Mouse (Mus musculus): ENCODE results near the gene Hecw2. TPM values are rescaled to one million over a fixed set of nuclear protein-coding genes. Genes with fewer than 3 reads are reported as not detected.

Gene Hecw2
- polyA plus RNA-seq, 1 experiment from 2014 or later = 0.22 TPM

- H3K79me2 ChIP-seq (ENCODE audit: inconsistent target) = no peaks in the 10 kb centered on the region
- H3K27ac ChIP-seq = no peak overlapping the region
- 94% methylated on average over 3 of the region's 3 CpGs for WGBS (ENCODE audit: missing documents)
- H3K4me3 ChIP-seq (ENCODE audit: inconsistent target) = no peak overlapping the region
- no peaks in the 10 kb centered on the region for H3K36me3 ChIP-seq (ENCODE audit: inconsistent target)
Measured at GRCm38 (mm10) chr1:53864046-53864445, 330.9 kb downstream of the Hecw2 start.

DNA sequence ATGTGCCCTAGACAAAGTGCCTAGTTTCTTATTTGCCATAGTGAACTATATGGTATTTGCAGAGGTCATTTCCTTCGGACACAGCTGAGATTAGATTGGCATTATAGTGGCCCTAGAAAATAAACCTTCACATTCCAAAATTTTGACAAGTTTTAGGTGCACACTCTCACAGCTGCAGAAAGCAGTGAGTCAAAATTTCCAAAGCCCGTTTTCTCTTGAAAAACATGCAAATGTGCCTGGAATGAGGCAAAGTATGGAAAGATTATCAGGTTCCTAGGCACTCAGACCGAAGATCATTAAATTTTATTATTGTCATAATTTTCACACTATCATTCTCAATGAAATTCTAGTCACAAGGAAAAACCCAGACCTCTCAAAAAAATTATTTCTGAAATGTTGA, 334.4 kb downstream of the Hecw2 start:
- WGBS (ENCODE audit: missing documents) = 100% methylated on average over 3 of the region's 3 CpGs
- Histone ChIP-seq H3K79me2 (ENCODE audit: inconsistent target) (no peaks in the 10 kb centered on the region), H3K27ac (no peak overlapping the region), H3K36me3 (ENCODE audit: inconsistent target) (no peaks in the 10 kb centered on the region), H3K4me3 (ENCODE audit: inconsistent target) (no peak overlapping the region)

DNA sequence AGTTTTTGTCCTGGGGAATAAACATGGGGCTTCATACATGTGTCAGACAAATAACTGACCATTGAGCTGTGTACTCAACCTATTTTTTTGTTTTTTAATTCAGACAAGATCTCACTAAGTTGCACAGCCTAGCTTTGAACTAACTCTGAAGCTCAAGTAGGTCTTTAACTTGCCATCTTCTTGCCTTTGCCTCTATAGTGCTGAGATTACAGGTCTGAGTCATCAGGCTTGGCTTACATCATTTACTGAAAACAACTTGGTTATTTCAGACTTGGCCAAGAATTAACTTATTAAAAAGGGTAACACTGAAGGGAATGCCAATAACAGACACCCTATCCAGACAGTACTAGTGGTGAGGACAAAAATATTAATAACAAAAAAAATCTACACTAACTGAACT, 335.8 kb downstream of the Hecw2 start:
- H3K27ac ChIP-seq = no peak overlapping the region
- no peaks in the 10 kb centered on the region for H3K36me3 ChIP-seq (ENCODE audit: inconsistent target)
- H3K4me3 ChIP-seq (ENCODE audit: inconsistent target) = no peak overlapping the region
- H3K79me2 ChIP-seq (ENCODE audit: inconsistent target) = no peaks in the 10 kb centered on the region

DNA sequence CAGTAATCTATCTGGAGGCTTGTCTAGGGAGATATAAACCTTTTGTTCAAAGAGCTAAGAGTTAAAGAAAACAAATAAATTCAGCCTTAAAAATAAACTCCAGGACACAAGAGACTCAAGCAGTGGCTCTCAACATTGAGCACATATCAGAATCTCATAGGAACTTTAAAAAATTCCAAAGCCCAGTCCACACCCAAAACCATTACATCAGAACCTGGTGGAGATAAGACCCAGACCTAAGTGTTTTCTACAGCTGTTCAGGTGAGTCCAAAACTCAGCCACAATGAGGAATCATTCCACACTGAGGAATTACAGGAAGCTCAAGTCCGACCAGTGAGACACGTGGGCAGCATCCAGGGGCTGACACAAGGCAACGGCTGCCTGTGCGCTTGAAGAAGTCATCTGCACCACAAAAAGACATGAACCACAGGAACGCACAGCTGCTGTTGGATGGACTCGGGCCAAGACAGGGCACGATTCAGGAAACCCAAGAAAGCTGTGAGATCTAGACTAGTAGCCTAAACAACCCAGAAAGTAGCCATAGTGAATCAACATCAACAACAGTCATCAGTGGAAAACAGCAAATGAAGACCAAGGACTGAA, 338.4 kb downstream of the Hecw2 start:
- peak overlapping the region; percentile 63 for H3K27ac ChIP-seq
- H3K79me2 ChIP-seq (ENCODE audit: inconsistent target) = no peaks in the 10 kb centered on the region
- 21% methylated on average over 7 of the region's 7 CpGs for WGBS (ENCODE audit: missing documents)
- H3K4me3 ChIP-seq (ENCODE audit: inconsistent target) = no peak overlapping the region
- H3K36me3 ChIP-seq (ENCODE audit: inconsistent target) = no peaks in the 10 kb centered on the region

DNA sequence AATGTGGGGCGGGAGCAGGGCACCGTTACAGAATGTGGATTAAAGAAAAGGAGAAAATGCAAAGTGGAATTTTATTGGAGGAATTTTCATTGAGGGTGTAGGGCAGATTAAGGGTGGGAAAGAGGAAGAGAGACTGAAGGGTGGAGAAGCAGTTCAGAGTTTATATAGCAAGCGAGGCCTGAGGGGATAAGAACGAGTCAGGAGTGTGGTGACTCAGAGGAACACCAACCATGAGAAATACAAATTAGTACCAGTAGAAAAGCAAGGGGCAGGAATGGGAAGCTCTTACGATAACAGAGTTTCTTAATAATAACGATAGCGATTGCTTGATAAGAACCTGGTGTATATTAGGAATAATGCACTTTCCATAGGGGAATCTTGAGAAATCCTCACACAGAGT, 339.2 kb downstream of the Hecw2 start:
- Histone ChIP-seq H3K36me3 (ENCODE audit: inconsistent target) (no peaks in the 10 kb centered on the region), H3K27ac (peak overlapping the region; percentile 63)
- 25% methylated on average over 7 of the region's 7 CpGs for WGBS (ENCODE audit: missing documents)

GRCm38 (mm10) chr1:53852086-53852610, 342.8 kb downstream of the Hecw2 start:
- Histone ChIP-seq H3K36me3 (ENCODE audit: inconsistent target) (no peaks in the 10 kb centered on the region), H3K79me2 (ENCODE audit: inconsistent target) (no peaks in the 10 kb centered on the region), H3K4me3 (ENCODE audit: inconsistent target) (no peak overlapping the region), H3K27ac (peak overlapping the region; percentile 94)
- 97% methylated on average over 3 of the region's 3 CpGs for WGBS (ENCODE audit: missing documents)

More for the DNA sequence above, 339.2 kb downstream of the Hecw2 start:
- no peaks in the 10 kb centered on the region for H3K79me2 ChIP-seq (ENCODE audit: inconsistent target)
- no peak overlapping the region for H3K4me3 ChIP-seq (ENCODE audit: inconsistent target)

DNA sequence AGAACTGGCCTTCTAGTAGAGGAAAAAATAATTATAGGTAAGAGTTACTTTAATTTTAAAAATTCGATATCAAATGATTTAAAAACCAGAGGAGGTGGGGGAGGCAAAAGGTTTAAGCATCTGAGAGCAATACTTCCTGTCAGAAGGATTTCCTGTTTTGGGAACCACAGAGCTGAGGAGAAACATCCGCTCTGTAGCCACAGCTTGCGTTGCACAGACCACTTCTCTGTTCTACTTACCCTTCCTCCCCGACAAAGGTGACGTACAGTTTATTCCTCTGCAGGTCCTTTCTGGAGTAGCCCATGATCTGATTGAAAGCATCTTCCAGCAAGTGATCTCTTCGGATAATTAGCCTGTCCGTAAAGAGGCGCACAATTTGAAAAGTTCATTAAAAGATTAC, 343.6 kb downstream of the Hecw2 start:
- H3K36me3 ChIP-seq (ENCODE audit: inconsistent target) = no peaks in the 10 kb centered on the region
- H3K27ac ChIP-seq = peak overlapping the region; percentile 94
- WGBS (ENCODE audit: missing documents) = 0% methylated on average over 8 of the region's 8 CpGs
- no peaks in the 10 kb centered on the region for H3K79me2 ChIP-seq (ENCODE audit: inconsistent target)
- no peak overlapping the region for H3K4me3 ChIP-seq (ENCODE audit: inconsistent target)

GRCm38 (mm10) chr1:53850891-53851290, 344.1 kb downstream of the Hecw2 start:
- no peak overlapping the region for H3K4me3 ChIP-seq (ENCODE audit: inconsistent target)
- no peaks in the 10 kb centered on the region for H3K36me3 ChIP-seq (ENCODE audit: inconsistent target)
- 6% methylated on average over 6 of the region's 6 CpGs for WGBS (ENCODE audit: missing documents)
- peak overlapping the region; percentile 94 for H3K27ac ChIP-seq
- H3K79me2 ChIP-seq (ENCODE audit: inconsistent target) = no peaks in the 10 kb centered on the region

DNA sequence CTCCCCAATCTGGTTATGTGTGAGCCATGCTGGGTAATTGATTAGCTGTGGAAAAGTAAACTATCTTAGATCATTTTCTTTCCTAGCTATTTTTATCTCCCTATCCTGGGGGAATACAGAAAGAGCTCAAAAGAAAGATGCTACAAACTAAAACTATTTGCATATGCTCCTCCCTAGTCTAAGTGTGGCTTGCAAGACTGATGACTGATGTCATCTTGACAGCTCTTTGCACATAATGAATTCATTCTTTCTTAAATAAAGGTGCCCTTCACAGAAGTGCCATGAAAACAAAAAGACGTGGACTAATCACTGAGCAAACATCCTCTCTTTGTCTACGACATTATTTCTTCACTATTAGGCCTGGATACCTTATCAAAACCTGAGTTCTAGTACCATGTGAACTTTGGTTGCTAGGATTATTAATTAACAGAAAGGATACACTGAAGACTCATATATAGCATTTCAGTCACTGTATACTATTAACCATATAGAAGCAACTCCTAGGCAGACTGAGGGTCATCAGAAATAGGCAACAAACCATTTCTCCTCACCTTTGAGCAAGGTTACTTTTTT, 348.2 kb downstream of the Hecw2 start:
- H3K27ac ChIP-seq = no peak overlapping the region
- 100% methylated on average over 2 of the region's 2 CpGs for WGBS (ENCODE audit: missing documents)
- H3K79me2 ChIP-seq (ENCODE audit: inconsistent target) = no peaks in the 10 kb centered on the region
- H3K36me3 ChIP-seq (ENCODE audit: inconsistent target) = no peaks in the 10 kb centered on the region
- no peak overlapping the region for H3K4me3 ChIP-seq (ENCODE audit: inconsistent target)

GRCm38 (mm10) chr1:53845854-53846253, 349.1 kb downstream of the Hecw2 start:
- WGBS (ENCODE audit: missing documents) = 38% methylated on average over 8 of the region's 8 CpGs
- no peaks in the 10 kb centered on the region for H3K36me3 ChIP-seq (ENCODE audit: inconsistent target)
- no peak overlapping the region for H3K27ac ChIP-seq
- H3K79me2 ChIP-seq (ENCODE audit: inconsistent target) = no peaks in the 10 kb centered on the region
- H3K4me3 ChIP-seq (ENCODE audit: inconsistent target) = no peak overlapping the region

DNA sequence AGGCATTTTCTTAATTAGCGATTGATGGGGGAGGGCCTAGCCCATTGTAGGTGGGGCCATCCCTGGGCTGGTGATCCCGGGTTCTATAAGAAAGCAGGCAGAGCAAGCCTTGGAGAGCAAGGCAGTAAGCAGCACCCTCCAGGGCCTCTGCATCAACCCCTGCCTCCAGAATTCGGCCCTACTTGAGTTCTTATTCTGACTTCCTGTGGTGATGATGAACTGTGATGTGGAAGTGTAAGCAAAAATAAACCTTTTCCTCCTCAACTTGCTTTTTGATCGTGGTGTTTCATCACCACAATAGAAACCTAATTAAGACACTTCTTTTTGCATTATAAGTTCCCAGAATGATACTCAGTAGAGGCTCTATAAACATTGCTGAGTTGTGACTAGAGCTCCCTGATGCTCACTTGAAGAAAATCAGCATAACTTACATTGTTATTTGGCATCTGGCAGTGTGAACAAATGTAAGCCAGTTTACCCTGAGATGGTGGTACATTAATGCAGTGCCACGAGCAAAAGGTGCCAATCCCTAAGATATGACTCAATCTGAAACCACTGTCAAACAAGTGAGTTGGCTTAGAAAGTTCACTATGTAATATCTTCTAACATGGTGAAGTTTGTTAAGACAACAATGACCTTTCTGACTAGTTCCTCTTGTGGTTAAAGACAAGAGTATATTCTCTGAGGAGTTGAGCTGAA, 349.9 kb downstream of the Hecw2 start:
- no peak overlapping the region for H3K4me3 ChIP-seq (ENCODE audit: inconsistent target)
- H3K36me3 ChIP-seq (ENCODE audit: inconsistent target) = no peaks in the 10 kb centered on the region
- H3K27ac ChIP-seq = no peak overlapping the region
- 47% methylated on average over 5 of the region's 5 CpGs for WGBS (ENCODE audit: missing documents)
- no peaks in the 10 kb centered on the region for H3K79me2 ChIP-seq (ENCODE audit: inconsistent target)

DNA sequence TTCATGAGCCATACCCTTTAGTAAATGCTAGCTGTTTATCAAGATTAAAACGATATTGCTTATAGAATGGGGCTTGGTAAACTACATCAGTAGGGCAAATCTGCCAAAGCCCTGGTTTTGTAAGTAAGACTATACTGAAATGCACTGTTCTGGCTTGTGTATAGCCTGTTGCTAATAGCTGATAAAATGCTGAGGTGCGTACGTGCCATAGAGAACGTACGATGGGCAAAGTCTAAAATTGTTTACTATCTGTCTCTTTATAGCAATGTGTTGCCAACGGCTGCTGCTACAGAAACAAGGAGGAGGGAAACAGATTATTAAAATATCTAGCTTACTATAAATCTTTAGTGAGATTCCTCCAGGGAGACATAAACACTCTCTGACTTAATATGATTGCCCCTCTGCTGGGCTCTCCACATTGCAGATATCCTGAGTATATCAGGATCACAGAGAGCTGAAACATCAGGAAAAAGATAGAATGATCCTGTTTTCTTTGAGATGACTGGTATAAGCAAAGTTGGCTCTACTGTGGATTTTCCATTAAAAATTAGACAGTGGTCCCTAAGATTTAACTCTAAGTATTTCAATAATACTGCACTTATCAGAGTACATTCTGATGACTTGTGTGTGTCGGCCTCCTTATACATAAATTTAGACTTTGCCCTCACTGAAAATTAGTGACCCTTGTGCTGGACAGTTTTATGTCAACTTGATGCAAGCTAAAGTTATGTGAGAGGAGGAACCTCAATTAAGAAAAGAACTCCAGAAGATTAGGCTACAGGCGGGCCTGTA, 350.6 kb downstream of the Hecw2 start:
- H3K27ac ChIP-seq = no peak overlapping the region
- H3K79me2 ChIP-seq (ENCODE audit: inconsistent target) = no peaks in the 10 kb centered on the region
- H3K36me3 ChIP-seq (ENCODE audit: inconsistent target) = no peaks in the 10 kb centered on the region
- WGBS (ENCODE audit: missing documents) = 94% methylated on average over 8 of the region's 8 CpGs
- no peak overlapping the region for H3K4me3 ChIP-seq (ENCODE audit: inconsistent target)

DNA sequence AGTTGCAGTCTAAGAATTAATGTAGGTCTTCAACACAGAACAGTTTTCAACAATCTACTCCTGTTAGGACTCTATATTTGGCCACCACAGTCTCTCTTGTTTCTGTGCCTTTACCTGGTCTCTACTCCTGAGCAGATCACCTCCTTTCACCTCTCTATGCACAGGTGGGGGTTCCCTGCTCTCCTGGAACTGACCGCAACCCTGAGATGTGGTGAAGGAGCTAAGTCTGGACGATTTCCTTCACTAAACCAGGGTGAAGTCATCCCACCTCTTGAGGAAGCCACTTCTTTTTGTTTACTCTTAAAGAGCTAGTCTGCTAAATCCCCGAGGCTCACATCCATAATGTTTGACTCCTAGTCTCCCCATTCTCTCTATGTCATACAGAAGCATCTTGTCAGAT, 351.9 kb downstream of the Hecw2 start:
- WGBS (ENCODE audit: missing documents) = 71% methylated on average over 3 of the region's 3 CpGs
- Histone ChIP-seq H3K27ac (no peak overlapping the region), H3K36me3 (ENCODE audit: inconsistent target) (no peaks in the 10 kb centered on the region), H3K4me3 (ENCODE audit: inconsistent target) (no peak overlapping the region), H3K79me2 (ENCODE audit: inconsistent target) (no peaks in the 10 kb centered on the region)

GRCm38 (mm10) chr1:53841080-53841479, 353.9 kb downstream of the Hecw2 start:
- 82% methylated on average over 4 of the region's 4 CpGs for WGBS (ENCODE audit: missing documents)
- Histone ChIP-seq H3K27ac (no peak overlapping the region), H3K36me3 (ENCODE audit: inconsistent target) (no peaks in the 10 kb centered on the region), H3K79me2 (ENCODE audit: inconsistent target) (no peaks in the 10 kb centered on the region), H3K4me3 (ENCODE audit: inconsistent target) (no peak overlapping the region)

DNA sequence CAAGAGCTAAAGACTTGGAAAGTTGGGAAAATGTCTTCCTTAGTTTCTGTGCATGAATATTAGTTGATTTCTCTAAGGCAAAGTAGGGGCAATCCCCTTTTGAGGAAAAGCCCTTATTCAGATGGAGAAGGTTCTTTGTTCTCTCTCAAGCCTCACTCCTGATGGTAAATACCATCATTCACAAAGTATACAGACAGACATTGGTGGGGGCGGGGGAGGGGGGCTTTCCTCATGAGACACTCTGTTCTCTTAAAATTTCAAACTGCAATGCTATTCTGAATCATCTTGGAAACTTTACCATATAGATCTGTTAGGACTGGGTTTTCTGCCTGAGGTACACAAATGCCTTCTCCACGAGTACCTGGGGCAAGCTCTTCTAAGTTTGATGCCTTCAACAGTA, 355.6 kb downstream of the Hecw2 start:
- no peak overlapping the region for H3K4me3 ChIP-seq (ENCODE audit: inconsistent target)
- no peaks in the 10 kb centered on the region for H3K36me3 ChIP-seq (ENCODE audit: inconsistent target)
- no peaks in the 10 kb centered on the region for H3K79me2 ChIP-seq (ENCODE audit: inconsistent target)
- H3K27ac ChIP-seq = 0 out of 2 replicates have a peak overlapping the region, but pooled peaks have one; percentile 32
- WGBS (ENCODE audit: missing documents) = 89% methylated on average over 2 of the region's 2 CpGs
